9 mouse cellular contexts compared by ENCODE assay signal in the genomic region with DNA sequence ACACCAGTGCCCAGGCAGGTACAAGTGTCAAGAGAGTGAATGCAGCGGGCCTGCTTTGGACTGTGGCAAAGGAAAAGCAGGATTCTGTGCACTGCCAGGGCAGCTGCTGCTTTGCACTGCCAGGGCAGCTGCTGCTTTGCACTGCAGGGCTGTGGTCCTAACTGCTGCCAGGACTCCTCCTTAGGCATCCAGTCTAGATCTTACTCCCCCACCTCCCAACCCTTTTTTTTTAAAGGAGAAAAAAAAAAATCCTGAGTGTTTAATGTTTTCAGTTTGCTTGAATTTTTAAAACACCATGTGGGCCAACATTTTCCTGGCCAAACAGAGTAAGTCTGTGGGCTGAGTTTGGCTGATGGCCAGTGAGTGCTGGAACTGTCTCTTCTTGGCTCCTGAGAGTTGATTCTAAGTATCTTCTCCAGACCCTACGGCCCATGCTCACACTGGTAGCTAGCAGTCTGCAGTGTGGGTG. TPM values are rescaled to one million over a fixed set of nuclear protein-coding genes. Genes with fewer than 3 reads are reported as not detected.
DNase-seq lines count a peak whose midpoint lies in the region; ATAC-seq and TF ChIP-seq lines count a peak whose summit lies in the region.
"Had no signal": no experiment of that assay in that cellular context is flagged by ENCODE, and none has a peak within 500 bp of the region (broad histone marks: within the 10 kb centered on the region; RNA-seq: fewer than 3 reads in every experiment).

No protein-coding gene starts in this region.

- no peaks in the 10 kb centered on the region for H3K27me3 ChIP-seq in hindbrain, embryonic 13.5 days
- no peaks in the 10 kb centered on the region for H3K27me3 ChIP-seq in hindbrain, embryonic 12.5 days
- H3K27me3 ChIP-seq in kidney, postnatal 0 days (ENCODE audit: insufficient read depth, low read length) = no peaks in the 10 kb centered on the region
- no peaks in the 10 kb centered on the region for H3K27me3 ChIP-seq in stomach, embryonic 16.5 days (ENCODE audit: control insufficient read depth, insufficient read depth, low read length)
- H3K27me3 ChIP-seq: midbrain, embryonic 12.5 days had no signal

- H3K9ac ChIP-seq in hindbrain, embryonic 13.5 days = no peak overlapping the region
- no peak overlapping the region for H3K9ac ChIP-seq in hindbrain, embryonic 12.5 days
- no peak overlapping the region for H3K9ac ChIP-seq in kidney, postnatal 0 days (ENCODE audit: low read depth, low read length)
- H3K9ac ChIP-seq in stomach, embryonic 16.5 days (ENCODE audit: low read length) = no peak overlapping the region
- H3K9ac ChIP-seq: midbrain, embryonic 12.5 days had no signal

- no peak overlapping the region for H3K4me3 ChIP-seq in hindbrain, embryonic 13.5 days
- H3K4me3 ChIP-seq in hindbrain, embryonic 12.5 days = no peak overlapping the region
- no peak overlapping the region for H3K4me3 ChIP-seq in kidney, postnatal 0 days (replicated peaks; ENCODE audit: low read depth, low read length)
- H3K4me3 ChIP-seq in stomach, embryonic 16.5 days (replicated peaks; ENCODE audit: low read length) = no peak overlapping the region
- H3K4me3 ChIP-seq: midbrain, embryonic 12.5 days had no signal

- H3K9me3 ChIP-seq in hindbrain, embryonic 13.5 days = no peaks in the 10 kb centered on the region
- no peaks in the 10 kb centered on the region for H3K9me3 ChIP-seq in hindbrain, embryonic 12.5 days (replicated peaks)
- H3K9me3 ChIP-seq in kidney, postnatal 0 days (replicated peaks; ENCODE audit: low read length) = no peaks in the 10 kb centered on the region
- no peaks in the 10 kb centered on the region for H3K9me3 ChIP-seq in stomach, embryonic 16.5 days (replicated peaks; ENCODE audit: control insufficient read depth, low read length)
- H3K9me3 ChIP-seq: midbrain, embryonic 12.5 days had no signal

- TF ChIP-seq CTCF in kidney, postnatal 0 days (IDR thresholded peaks at IDR 0.05; ENCODE audit: low read depth) = no peak

- peak; percentile 22 for DNase-seq in cerebellum, adult 9-11 months
- DNase-seq in heart, adult 8-10 months (ENCODE audit: low spot score) = peak; percentile 13
- peak; percentile 50 for DNase-seq in kidney, postnatal 0 days (ENCODE audit: low spot score)
- DNase-seq in lung, postnatal 10 days = peak; percentile 81
- no peak for DNase-seq in natural killer cell, adult 2 months (ENCODE audit: low spot score in 2 of 2)

- no peaks in the 10 kb centered on the region for H3K36me3 ChIP-seq in hindbrain, embryonic 13.5 days
- no peaks in the 10 kb centered on the region for H3K36me3 ChIP-seq in hindbrain, embryonic 12.5 days
- no peaks in the 10 kb centered on the region for H3K36me3 ChIP-seq in kidney, postnatal 0 days (ENCODE audit: insufficient read depth, low read length)
- no peaks in the 10 kb centered on the region for H3K36me3 ChIP-seq in stomach, embryonic 16.5 days (ENCODE audit: control insufficient read depth, insufficient read depth, low read length)
- H3K36me3 ChIP-seq: midbrain, embryonic 12.5 days had no signal

- peak; percentile 46; the same call in 1 of the 2 replicates for ATAC-seq in hindbrain, embryonic 13.5 days (ENCODE audit: low FRiP score)
- no peak for ATAC-seq in hindbrain, embryonic 12.5 days (ENCODE audit: low FRiP score)
- ATAC-seq in kidney, postnatal 0 days (replicated peaks; ENCODE audit: low FRiP score, low read depth) = no peak
- peak; percentile 79; the same call in 1 of the 2 replicates for ATAC-seq in stomach, embryonic 16.5 days (ENCODE audit: insufficient read depth, low FRiP score)

- no peak overlapping the region for H3K4me2 ChIP-seq in hindbrain, embryonic 13.5 days
- H3K4me2 ChIP-seq in hindbrain, embryonic 12.5 days (replicated peaks) = no peak overlapping the region
- H3K4me2 ChIP-seq in kidney, postnatal 0 days (ENCODE audit: low read length) = no peak overlapping the region
- H3K4me2 ChIP-seq in stomach, embryonic 16.5 days (ENCODE audit: low read depth, low read length) = no peak overlapping the region
- H3K4me2 ChIP-seq: midbrain, embryonic 12.5 days had no signal

- H3K4me1 ChIP-seq in hindbrain, embryonic 13.5 days (replicated peaks) = peaks cover 17% of the 10 kb centered on the region
- H3K4me1 ChIP-seq in hindbrain, embryonic 12.5 days = peaks cover 8% of the 10 kb centered on the region; the same call in 1 of the 2 replicates
- 0 out of 2 replicates have a peak, but pooled peaks cover 10% of the 10 kb centered on the region for H3K4me1 ChIP-seq in kidney, postnatal 0 days (replicated peaks; ENCODE audit: insufficient read depth, low read length)
- peaks cover 14% of the 10 kb centered on the region for H3K4me1 ChIP-seq in stomach, embryonic 16.5 days (ENCODE audit: control insufficient read depth, insufficient read depth, low read length)
- H3K4me1 ChIP-seq: midbrain, embryonic 12.5 days had no signal

- WGBS in hindbrain, embryonic 13.5 days = 59% methylated on average over 2 of the region's 2 CpGs
- WGBS in hindbrain, embryonic 12.5 days = 81% methylated on average over 2 of the region's 2 CpGs
- WGBS in kidney, postnatal 0 days = 58% methylated on average over 2 of the region's 2 CpGs
- 36% methylated on average over 2 of the region's 2 CpGs for WGBS in stomach, embryonic 16.5 days

- peak overlapping the region; percentile 62; the same call in 1 of the 2 replicates for H3K27ac ChIP-seq in hindbrain, embryonic 13.5 days
- no peak overlapping the region for H3K27ac ChIP-seq in hindbrain, embryonic 12.5 days
- no peak overlapping the region for H3K27ac ChIP-seq in kidney, postnatal 0 days
- H3K27ac ChIP-seq in stomach, embryonic 16.5 days (ENCODE audit: low read length) = peak overlapping the region; percentile 19; the same call in 1 of the 2 replicates
- H3K27ac ChIP-seq: midbrain, embryonic 12.5 days had no signal

RNA-seq across cellular contexts. Expression of a gene that starts 11.2 kb away (rescaled TPM):
- 16.7 and 18.1 TPM in 2 replicates for polyA plus RNA-seq in hindbrain, embryonic 13.5 days (2015; fragmentation: Nextera tagmentation; extraction: Ambion mirVana)
- polyA plus RNA-seq in hindbrain, embryonic 12.5 days (2016; fragmentation: Nextera tagmentation; extraction: Ambion mirVana) = 18.9 TPM in 2 replicates
- 1 to 10 TPM; 2.0 to 3.1 (median 2.9) TPM for total RNA-seq in heart, adult 8-10 months (2022)
- 8.2 and 8.8 TPM in 2 replicates for polyA plus RNA-seq in kidney, postnatal 0 days (2015; fragmentation: Nextera tagmentation; extraction: Ambion mirVana)
- polyA plus RNA-seq in stomach, embryonic 16.5 days (2015; fragmentation: Nextera tagmentation; extraction: Ambion mirVana) = 12.3 and 13.3 TPM in 2 replicates

Comparison
In these comparisons a context has a peak if more than half of its experiments do, and no peak if none do; other contexts are left out.
1. ATAC-seq: peak in hindbrain, embryonic 13.5 days (single experiment) and stomach, embryonic 16.5 days (single experiment); none in hindbrain, embryonic 12.5 days (single experiment) and kidney, postnatal 0 days (single experiment).
2. H3K27ac ChIP-seq: peak in hindbrain, embryonic 13.5 days (single experiment) and stomach, embryonic 16.5 days (single experiment); none in hindbrain, embryonic 12.5 days (single experiment) and kidney, postnatal 0 days (single experiment).
3. DNase-seq: peak in cerebellum, adult 9-11 months (single experiment), heart, adult 8-10 months (single experiment), kidney, postnatal 0 days (single experiment) and lung, postnatal 10 days (single experiment); none in natural killer cell, adult 2 months (0 of 2).